Mouse (Mus musculus): ENCODE measurements at regions not wholly inside any gene's neighbourhood (a gene's known extent, or its start where the extent isn't known, plus 50 kb on each side); places are given as distances from the start of the nearest gene placed in this dataset.

DNA sequence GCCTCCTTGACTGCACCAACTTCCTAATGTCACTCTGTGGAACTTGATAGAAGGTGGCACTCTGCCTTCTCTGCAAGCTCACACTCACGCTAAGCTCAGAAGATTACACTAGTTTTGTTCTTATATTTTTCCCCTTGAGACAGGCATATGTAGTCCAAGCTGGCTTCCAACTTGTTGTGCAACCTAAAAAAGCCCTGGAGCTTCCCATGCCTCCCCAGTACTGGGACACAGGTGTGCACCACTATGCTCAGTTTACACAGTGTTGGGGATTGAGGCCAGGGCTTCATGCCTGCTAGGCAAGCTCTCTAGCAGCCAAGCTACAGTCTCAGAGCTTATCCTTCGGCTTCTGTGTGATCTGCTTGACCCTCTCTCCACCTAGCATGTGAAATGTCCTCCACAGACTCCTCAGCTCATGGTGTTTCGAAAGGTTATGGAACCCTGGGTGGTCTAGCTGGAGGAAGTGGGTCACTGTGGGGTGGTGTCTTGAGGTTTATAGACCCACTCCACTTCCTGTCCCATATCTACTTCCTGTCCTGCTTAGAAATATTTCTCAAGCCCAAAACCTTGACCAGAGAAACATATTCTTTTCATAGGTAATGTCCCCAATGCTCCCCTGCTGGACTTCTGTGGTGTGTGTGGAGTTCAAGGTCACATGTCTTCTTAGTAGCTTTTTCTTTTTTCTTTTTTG, 54.6 kb upstream of the Runx1 start:
- H3K27me3 ChIP-seq (replicated peaks; ENCODE audit: control insufficient read depth, insufficient read depth, low read length) = no peaks in the 10 kb centered on the region
- no peaks in the 10 kb centered on the region for H3K36me3 ChIP-seq (ENCODE audit: control insufficient read depth, insufficient read depth, low read length)
- DNase-seq = no peak
- H3K4me3 ChIP-seq (ENCODE audit: insufficient read depth, low read depth, low read length) = no peak overlapping the region
- H3K4me1 ChIP-seq (ENCODE audit: control insufficient read depth, insufficient read depth, low read length) = no peaks in the 10 kb centered on the region
- H3K27ac ChIP-seq (ENCODE audit: insufficient read depth, low read depth, low read length) = no peak overlapping the region
- TF ChIP-seq POLR2A (IDR thresholded peaks at IDR 0.05; ENCODE audit: low read depth, low read length) (no peak), CTCF (conservative IDR thresholded peaks at IDR 0.05; ENCODE audit: insufficient read depth, insufficient read length, low read depth, low read length) (no peak)
- 90% methylated on average over 3 of the region's 3 CpGs for WGBS

DNA sequence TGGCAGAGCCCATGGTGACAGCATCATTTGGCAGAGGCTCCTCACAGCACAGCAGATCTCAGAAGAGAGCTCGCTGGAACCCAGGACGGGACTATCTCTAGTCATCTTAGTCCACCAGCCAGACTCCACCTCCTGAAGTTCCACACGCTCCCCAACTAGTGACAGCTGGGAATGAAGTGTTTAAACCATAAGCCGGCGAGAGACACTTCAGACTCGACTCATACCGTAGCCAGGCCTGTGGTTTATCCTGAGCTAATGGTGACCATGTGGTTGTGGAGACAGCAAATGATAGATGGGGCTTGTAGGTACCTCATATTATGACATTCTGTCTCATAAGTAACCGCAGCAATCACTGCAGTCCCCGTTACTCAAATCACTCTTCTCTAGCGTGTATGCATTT, 52.1 kb upstream of the Runx1 start:
- Histone ChIP-seq H3K27ac (ENCODE audit: insufficient read depth, low read depth, low read length) (no peak overlapping the region), H3K4me3 (ENCODE audit: insufficient read depth, low read depth, low read length) (no peak overlapping the region), H3K27me3 (replicated peaks; ENCODE audit: control insufficient read depth, insufficient read depth, low read length) (no peaks in the 10 kb centered on the region), H3K36me3 (ENCODE audit: control insufficient read depth, insufficient read depth, low read length) (no peaks in the 10 kb centered on the region), H3K4me1 (ENCODE audit: control insufficient read depth, insufficient read depth, low read length) (no peaks in the 10 kb centered on the region)
- WGBS = 88% methylated on average over 10 of the region's 10 CpGs
- DNase-seq = no peak
- no peak for TF ChIP-seq POLR2A (IDR thresholded peaks at IDR 0.05; ENCODE audit: low read depth, low read length)
- TF ChIP-seq CTCF (conservative IDR thresholded peaks at IDR 0.05; ENCODE audit: insufficient read depth, insufficient read length, low read depth, low read length) = no peak

All from kidney, adult 2 months (tissue).